Mouse (Mus musculus): Measurements from ENCODE around the gene Maoa.

Maoa gene

DNA sequence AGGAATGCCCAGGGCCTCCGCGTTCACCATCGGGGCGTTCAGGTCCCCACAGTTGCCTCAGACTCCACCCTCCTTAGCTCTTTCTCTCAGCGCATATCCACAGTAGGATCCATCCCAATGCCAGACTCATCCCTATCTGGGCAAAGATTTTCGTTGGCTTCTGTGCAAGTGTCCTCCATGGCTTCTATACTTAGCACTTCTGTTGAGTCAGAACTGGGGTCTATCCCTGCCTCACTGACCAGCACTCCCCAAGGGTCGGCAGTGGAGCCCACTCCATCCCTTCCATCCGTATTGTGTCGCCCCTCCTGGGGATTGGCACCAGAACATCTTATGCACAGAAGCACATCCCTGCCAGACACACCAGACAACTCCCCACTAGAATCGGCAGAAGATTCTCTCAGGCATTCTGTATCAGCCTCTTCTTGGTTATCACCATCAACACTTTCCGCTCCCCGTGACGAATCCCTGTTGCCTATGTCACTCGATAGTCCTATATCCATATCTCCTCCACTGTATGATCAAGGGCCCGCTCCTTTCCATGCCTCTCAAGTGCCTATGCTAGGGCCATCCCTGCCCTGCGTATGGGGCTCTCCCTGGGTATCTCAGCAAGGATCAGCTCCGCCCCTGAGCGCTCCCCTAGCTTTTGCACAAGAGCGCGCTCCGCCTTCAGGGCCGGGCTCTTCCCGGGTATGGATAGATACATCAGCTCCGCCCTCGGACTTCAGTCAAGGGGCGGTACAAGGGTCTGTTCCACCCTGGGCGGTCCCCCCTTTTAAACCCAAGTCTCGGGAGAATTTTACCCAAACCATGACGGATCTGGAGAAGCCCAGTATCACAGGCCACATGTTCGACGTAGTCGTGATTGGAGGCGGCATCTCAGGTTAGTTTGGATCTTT is at the start of gene Maoa:
TSS of gene Maoa (plus strand) at position 665 of the 896 bp plus-strand sequence.
- DNase-seq (ENCODE audit: extremely low read depth, low read depth): no peak

DNA sequence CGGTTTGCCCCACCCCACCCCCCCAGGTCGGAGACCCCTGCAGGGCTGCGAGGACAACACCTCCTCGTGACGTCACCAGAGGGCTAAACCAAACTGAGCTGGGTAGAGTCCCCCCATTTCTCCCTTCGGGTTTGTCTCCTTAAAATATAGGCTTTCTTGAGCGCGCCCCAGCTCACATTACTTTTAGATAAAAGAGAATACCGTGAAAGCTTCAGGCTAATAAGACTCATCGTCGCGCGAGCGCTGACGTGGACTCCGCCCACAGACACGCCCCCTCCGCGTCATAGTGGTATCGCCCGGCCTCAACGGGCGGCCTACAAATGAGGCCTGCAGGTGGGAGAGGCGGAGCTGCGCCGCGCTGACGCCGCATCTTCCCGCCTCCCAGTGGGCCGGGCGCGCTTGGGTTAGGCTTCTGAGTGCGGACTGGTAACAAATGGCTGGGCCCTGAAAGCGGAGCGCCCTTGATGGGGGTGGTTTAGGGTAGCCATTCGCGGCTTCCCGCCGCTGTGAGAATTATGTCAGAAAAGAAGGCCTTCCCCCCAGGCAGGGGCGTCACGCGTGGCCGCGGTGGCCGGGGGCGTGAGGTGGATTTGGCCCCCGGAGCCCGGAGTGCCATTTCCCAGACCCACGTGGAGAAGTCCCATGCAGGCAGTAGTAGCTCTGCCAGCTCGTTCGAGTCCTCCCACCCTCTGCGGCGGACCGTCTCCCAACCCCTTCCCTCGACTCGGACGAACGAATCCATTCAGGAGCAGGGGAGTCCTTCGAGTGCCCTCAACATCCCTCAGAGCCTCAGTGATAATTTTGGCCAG is 1.1 kb upstream of the Maoa start:
- no peak for DNase-seq (ENCODE audit: extremely low read depth, low read depth)

DNA sequence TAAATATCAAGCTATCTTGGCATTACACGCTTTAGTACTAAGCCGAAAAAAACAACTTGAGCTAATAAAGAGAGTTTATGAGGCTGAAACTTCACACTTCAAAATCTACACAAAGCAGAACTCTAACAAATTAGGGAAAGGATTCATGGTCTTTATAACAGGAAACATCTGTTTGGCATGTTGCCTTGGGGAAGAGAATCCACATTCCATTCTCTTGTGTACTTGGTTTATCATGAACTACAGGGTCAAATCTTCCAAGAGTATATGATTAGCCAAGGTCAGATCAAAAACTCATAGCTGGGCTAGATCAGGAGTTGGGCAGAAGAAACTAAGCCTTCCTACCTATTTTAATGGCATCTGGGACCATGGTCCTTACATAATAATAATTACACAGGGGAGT is 37.0 kb downstream of the Maoa start:
- no peak for DNase-seq (ENCODE audit: extremely low read depth, low read depth)

DNA sequence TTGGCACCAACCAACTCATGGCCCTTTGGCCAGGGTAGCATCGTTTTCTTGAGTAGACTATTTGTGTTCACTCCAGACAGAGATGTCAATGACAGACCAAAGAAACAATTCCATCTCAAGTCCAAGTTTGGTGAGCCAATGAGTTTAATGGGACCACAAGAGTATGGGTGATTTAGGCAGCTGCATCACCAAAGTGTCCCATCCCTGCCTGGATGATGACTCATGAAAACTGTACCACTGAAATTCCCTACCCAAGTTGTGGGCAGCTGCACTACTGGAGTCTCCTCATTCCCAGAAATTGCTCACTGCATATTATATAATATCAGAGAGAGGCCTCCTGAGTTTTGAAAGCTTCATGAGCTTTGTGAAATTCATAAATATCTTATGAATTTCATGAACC is 86.6 kb downstream of the Maoa start:
- DNase-seq (ENCODE audit: extremely low read depth, low read depth): no peak

DNA sequence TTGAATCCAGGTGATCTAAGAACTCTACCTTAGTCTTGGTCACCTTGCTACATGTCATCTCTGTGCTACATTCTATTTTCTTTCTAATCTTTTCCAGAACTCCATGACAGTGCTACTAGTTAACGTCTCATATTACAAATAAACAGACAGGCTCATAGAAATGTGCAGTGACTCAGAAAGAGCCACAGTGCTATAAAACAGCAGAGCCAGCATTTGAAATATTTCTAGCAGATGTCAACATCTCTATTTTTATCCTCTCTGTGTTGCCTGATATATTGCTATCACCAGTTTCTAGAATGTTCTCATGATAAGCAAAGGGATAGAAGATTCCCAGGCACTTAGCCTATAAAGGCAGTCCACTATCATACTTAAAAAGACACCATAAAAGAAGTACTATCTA is 94.5 kb downstream of the Maoa start:
- no peak for DNase-seq (ENCODE audit: extremely low read depth, low read depth)

Measured in MEL-GATA-1-ER (cell line).